Mouse (Mus musculus) liver, adult 2 months (tissue): ENCODE results near the gene Snx21.

ENCODE experiments used
- CTCF ChIP-seq: fragments of 200-500 bp; IDR thresholded peaks from 2 replicates; pipeline ENCODE4 v1.5.1; 2011; ENCODE audit warnings: low read depth, low read length, control low read depth
- POLR2A ChIP-seq: fragments of 200-500 bp; IDR thresholded peaks from 2 replicates; pipeline ENCODE4 v1.6.1; 2011; ENCODE audit warnings: low read length, control low read depth; ENCODE audit not compliant: insufficient read depth; ENCODE audit errors: extremely low read depth

DNA sequence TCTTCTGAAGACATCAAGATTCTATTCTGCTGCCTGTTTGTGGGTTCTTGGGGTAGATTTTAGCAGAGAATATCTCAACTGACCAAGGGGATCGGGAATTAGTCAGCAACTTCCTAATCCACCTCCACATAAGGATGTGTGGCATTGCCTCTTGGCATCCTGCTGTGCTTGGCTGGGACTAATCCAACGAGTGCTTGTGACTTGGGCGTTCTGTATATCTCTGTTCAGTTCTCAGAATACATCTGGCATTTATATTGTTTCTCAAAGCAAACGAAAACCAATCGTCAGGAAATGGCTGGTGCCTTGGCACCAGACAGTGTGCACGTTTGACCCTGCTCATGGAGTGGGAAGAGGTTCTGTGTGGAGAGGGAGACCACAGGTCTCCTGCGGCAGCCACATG lies 45.7 kb upstream of the Snx21 start:
- TF ChIP-seq CTCF (no peak), POLR2A (no peak)
